Mouse (Mus musculus) embryo, embryonic 11.5 days (tissue): Measurements from ENCODE around the gene Hoxd12.

Experiments
- DNase-seq: peaks from one replicate; pipeline ENCODE4 v3.0.0-alpha.2; 2012; ENCODE audit warnings: low read depth, low spot score

Hoxd12 gene

DNA sequence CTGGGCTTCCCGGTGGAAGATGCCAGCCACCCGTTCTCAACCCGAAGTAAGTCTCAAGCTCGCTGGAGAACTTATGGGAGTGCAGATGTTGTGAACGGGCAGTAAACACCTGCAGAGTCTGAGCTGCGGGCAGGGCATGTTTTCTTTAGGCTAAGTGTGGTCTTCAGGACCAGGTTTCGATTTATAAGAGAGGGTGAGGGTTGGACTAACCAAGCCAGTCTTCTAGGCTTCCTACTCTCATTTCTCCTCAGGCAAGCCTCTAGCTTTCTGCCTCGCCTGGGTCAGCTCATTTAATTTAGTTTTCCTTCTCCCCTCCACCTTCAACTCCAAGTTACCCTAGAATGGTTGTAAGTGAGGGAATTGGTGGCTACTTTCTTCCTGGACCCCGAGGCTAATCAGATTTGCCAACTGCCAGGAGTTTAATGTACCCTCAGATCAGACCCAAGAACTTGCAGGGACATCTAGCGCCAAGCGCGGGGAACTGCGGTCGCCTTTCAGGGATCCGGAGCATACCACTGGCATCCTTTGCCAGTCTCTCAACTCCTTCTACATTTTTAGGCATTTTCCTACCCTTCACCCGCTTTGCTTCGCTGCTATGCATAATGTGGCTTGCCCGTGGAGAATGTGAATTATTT lies 11.4 kb upstream of the Hoxd12 start:
- no peak for DNase-seq

DNA sequence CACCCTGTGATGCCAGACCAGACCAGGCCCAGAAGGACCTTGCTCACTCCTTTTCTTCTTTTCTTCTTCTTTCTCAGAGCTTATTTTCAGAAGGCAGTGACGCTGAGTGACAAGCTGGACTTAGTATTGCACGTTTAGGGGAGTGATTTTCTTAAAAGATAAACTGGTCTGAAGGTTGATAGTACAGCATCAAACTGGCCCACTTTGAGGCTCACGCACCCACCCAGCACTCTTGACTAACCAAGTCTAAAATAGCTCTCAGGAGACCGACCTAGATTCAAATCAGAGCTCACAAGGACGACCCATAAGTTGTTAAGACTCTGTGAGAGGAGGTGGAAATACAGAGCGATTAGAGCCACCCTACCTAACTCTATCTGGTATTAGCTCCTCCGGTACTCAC lies 8.4 kb upstream of the Hoxd12 start:
- DNase-seq = no peak

GRCm38 (mm10) chr2:74667191-74667841 lies 7.5 kb upstream of the Hoxd12 start:
- no peak for DNase-seq

- no peak for DNase-seq
Observed at GRCm38 (mm10) chr2:74667842-74668357, 6.9 kb upstream of the Hoxd12 start, which contains the start of gene Hoxd13. Hoxd13 (plus strand) TSS chr2:74668310.

- no peak for DNase-seq
Observed at GRCm38 (mm10) chr2:74668370-74669229, 6.2 kb upstream of the Hoxd12 start.

DNA sequence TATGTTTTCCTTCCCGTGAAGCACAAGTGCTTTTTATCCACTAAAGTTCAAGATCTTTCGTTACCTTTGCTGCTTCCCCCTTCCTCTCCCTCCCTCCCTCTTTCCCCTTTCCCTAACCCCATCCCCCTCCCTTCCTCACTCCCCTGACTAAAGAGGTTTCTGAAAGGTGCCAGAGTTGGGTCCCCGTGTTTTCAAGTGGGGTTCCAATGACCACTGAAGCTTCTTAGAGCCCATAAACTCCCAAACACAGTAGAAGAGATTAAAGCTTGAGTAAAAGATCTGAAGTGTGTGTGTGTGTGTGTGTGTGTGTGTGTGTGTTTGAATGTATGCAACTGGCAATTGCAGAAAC lies 5.6 kb upstream of the Hoxd12 start:
- no peak for DNase-seq

DNA sequence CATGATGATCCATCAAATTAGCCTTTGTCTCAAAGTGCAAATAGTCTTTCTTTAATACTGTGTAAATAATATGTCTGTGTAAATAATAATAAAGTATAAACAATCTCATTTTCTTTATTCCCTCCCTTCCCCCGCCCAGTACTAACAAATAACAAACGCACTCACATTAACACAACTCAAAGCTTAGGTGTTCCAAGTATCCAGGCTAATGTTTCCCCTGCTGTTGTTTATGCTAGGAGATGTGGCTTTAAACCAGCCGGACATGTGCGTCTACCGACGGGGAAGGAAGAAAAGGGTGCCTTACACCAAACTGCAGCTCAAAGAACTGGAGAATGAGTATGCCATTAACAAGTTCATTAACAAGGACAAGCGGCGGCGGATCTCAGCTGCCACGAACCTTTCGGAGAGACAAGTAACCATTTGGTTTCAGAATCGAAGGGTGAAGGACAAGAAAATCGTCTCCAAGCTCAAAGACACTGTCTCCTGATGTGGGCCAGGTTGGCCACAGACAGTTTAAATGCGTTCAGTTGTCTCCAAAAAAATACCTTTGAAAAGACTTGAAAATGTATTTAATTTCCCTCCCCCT lies 5.1 kb upstream of the Hoxd12 start:
- DNase-seq = no peak

- DNase-seq = no peak
Observed at GRCm38 (mm10) chr2:74670632-74671188, 4.1 kb upstream of the Hoxd12 start.

DNA sequence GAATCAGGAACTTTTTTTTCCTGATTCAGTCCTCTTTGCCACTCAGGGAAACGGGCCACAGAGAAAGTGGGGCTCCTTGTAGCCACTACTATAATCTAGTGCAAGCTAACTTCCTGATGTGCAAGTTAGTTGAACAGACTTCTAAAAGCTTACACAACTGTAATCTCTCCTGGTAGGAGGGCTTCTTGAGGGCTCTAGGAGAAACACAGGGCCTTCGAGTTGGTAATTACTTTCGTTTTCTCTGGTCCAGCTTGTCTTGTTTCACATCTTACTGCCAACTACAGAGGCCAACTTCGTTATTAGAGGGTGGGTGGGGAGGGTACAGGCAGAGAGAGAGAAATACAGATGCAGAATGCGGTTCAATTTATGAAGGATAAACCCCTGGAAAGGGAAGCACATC lies 3.0 kb upstream of the Hoxd12 start:
- DNase-seq = no peak

DNA sequence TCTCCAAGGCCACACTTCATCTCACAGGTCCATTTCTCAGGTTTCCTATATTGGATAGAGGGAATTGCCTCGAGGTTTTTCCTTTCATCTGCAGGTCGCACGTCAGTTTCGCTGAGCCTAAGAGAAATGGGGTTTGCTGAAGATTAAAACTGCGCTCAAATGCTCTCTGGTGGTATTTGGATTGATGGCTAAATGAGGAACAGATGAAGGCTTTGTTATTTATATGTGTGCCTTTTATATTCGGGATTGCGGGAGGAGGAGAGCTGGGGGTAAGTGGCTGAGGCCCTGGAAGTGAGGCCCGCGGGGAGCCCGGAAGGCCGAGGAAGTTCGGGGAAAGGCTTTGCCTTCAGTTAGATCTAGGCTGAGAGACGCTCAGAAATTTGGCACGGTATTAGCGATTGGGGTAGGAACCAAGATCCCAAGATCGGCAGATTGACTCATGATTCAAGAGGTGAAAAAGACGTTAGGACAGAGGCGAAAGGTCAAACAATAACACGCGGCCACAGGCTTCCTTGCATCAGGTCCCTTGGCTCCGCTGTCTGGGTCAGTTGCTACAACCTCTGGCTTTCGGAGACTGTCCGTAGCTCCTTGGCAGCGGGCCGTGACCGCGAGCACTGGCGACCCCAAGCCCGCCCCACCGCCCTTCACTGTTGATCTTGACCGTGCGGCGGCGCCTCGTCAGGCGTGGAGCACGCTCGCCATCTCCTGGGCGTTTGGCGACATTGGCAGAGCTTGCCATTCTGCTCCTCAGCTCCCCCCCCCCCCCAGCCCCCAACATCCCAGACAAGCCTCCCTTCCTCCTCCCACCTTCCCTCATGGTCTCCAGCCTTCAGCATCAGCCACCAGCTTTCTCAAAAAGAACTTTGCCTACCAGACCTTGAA lies 2.1 kb upstream of the Hoxd12 start:
- DNase-seq = peak; percentile 78

- DNase-seq = no peak
Observed at GRCm38 (mm10) chr2:74673835-74674425, 883 bp upstream of the Hoxd12 start.

DNA sequence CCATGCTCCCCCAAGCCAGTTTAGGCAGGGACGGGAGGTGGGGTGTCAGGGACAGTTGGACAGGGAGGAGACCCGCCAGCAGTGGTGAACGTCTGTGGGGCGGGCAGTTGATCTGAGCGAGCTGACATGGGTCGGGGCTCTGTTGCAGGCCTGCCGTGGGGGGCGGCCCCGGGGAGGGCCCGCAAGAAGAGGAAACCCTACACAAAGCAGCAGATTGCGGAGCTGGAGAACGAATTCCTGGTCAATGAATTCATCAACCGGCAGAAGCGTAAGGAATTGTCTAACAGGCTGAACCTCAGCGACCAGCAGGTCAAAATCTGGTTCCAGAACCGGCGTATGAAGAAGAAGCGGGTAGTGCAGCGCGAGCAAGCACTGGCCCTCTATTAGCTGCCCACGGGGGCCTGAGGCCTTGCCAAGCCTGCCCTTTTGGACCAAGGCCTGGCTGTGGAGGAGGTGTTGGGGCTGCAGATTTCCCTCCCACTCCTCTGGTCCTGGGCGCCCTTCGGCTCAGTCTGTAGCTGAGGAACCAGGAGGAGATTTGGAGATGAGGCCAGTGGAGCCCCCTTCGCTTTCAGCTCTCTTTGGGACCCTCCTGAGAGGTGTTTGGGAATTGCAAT lies 961 bp downstream of the Hoxd12 start:
- no peak for DNase-seq

DNA sequence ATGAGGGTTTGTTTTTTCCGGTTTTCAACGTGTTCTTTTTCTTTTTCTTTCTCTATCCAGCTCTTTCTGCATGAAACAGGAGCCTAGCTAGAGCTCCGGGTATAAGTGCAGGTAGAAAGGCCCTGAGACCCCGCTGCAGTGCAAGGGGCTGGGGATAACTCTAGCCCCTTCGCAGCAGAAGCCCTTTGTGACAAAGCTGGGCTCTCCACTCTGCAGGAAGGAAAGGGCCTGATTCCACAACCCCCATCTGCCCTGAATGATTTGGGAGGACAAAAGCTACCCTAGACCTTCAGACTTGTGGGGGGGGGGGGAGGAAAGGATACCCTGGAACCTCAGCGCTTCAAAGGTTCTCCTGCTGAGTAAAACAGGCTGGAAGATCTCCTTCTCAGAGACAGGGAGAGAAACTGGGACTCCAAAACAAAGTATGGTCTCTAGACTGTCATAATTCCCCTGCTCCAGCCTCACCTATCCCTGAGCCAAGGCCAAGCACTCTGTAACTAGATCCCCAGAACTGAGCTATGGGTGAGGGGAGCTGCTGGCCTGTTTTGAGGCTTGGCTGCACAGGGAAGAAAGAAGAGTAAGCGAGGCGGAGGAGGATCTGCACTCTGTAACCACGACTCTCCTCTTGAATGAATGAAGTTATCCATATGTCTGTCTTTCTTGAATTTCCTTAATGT lies 1.7 kb downstream of the Hoxd12 start:
- DNase-seq = no peak

GRCm38 (mm10) chr2:74677106-74677505 lies 2.3 kb downstream of the Hoxd12 start:
- DNase-seq = no peak

DNA sequence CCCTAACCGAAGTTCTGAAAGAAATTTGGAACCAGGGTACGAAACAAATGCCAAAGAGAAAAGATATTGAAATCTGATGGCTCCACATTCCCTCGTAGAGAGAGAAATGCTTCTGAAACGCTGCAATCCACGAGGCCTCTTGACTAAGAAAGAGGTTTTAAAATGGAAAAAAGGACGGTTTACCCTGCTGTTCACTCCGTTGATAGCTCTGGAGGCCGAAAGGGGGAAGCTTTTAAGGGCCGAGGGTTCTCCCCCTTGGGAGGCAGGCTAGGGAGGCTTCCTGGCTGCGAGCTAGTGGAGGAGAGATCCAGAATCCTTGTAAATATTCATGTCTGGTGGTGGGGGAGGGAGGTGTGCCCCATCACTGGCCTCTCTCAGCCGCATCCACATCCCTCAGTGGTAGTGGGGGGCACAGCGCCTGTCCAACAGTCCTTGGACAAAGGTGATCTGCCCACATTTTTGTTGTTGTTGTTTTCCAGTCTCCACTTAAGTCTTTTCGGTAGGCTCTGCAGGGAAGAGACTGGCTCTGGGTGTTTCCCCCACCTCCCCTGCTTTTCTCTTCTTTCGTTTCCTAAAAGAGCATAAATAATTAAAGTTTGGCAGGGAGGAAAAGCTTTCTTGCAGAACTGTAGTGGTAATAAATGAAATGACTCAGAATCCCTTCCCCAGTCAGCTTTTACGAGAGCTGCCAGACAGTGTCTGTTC lies 4.2 kb downstream of the Hoxd12 start, which contains the start of gene Hoxd11:
Gene Hoxd11, plus strand, starts transcription at position 667 of the 705 bp plus-strand sequence.
- no peak for DNase-seq

DNA sequence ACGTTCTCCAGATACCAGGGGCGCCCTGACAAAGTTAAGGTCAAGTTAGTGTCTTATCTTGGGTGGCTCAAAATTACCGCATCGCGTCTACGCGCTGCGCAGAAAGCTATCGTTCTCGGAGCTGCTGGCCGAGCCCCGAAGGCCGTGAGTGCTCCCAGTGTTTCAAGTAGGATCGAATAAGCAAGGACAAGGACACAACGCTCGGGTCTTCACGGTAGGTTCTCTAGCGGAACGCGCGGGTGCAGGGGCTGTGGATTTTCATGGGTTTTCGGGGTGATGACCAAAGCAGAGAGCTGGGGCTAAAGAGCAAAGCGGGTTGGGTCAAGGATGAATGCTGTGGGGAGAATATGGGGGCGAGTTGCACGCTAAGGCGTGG lies 4.8 kb downstream of the Hoxd12 start:
- no peak for DNase-seq

DNA sequence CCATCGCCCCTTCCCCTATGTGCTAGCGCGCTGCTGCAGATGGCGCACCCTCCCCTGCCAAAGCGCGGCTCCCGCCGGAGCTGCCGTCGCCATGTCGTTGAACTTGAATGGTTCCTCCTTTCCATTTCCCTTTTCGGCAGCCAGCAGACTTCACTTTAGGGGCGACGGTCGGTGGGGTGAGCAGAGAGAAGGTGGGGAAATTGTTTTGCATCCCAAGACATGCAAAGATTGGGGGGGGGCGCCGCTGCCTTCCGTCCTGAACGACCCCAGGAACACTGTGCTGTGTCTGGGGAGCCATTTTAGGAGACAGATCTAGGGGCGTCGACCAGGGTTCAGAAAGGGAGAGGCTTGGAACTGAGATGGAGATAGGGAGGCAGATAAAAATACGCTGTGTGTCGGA lies 5.2 kb downstream of the Hoxd12 start:
- DNase-seq = no peak

DNA sequence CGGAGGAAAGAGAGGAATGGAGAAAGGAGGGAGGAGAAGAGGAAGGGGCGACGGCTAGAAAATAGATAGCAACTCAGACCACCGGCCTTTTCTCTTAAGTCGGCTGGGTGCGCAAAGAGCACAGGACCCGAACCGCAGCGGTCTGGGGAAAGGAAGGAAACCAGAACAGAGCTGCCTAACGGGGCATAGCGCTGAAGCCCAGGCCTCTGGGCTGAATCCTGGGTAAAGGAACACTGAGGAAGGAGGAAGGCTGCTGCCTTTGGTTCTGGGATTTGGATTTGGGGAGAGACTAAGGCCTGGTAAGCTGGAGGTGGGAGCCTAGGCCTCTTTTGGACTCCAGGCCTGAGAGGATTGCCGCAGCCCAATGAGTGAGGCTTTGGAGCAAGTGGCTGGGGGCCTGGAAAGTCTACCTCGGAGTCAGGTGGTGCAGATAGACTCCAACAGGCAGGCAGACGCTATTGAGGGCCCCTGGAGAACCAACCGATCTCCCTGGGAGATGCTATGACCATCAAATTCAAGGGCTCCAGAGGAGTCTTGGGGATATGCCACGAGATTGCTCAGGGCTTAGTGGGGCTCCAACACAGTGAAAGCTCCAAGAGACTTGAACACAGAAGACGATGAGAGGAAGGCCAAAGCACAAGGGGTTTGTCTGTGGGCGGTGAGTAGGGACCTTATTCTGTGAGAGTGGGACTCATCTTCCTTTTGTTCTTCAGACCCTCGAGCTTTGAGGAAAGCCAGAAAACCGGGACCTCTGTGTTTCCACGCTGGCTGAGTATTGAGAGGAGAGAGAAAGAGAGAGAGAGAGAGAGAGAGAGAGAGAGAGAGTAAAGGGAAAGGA lies 6.0 kb downstream of the Hoxd12 start:
- DNase-seq = no peak
